ENCODE assay signal across 7 mouse cellular contexts in the genomic region with DNA sequence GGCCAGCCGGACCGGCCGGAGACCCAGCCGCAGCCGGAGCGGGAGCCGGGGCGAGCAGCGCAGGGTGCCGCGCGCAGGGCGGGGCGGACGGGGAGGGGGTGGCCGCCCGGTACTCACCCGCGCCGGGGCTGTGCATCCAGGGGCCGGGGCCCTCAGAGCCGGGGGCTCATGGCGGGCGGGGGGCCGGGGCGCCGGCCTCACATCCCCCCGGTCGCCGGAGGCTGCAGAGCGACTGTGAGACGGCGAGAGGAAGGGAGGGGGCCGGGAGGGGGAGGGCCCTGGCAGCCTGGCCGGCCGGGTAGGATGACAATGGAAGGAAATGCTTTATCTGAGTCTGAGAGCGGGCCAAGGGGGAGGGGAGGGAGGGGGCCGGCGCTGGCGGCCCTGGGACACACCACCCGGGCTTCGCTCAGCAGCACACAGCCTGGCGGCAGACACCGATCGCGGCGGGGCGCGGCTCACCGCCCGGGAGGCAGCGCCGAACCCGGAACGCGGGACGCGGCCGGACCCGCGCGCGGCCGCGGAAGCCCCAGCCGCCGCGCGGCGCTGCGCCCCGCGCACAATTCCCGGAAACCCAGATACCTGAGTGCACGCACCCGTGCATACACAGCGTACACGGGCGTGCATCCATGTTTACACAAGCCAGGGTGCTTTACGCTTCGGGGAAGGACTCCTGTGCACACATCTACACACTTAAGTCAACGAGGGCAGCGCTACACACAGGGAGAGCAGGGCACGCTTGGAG. TPM values are rescaled to one million over a fixed set of nuclear protein-coding genes. Genes with fewer than 3 reads are reported as not detected.
DNase-seq lines count a peak whose midpoint lies in the region; ATAC-seq and TF ChIP-seq lines count a peak whose summit lies in the region.

No protein-coding gene starts in this region.

- H3K79me2 ChIP-seq in MEL (ENCODE audit: control insufficient read depth, insufficient read depth, low read length, poor library complexity): peaks cover 95% of the 10 kb centered on the region

- H3K4me3 ChIP-seq in MEL (ENCODE audit: control insufficient read depth in 1 of 2, insufficient read depth in 1 of 2, low read depth in 2 of 2, low read length in 2 of 2): peak overlapping the region; percentile 70 to 79
- H3K4me3 ChIP-seq in erythroblast, embryonic 14.5 days (replicated peaks): peak overlapping the region; percentile 67

- peaks cover 33 to 60% of the 10 kb centered on the region in 2 experiments for H3K36me3 ChIP-seq in MEL (ENCODE audit: control insufficient read depth in 1 of 2, insufficient read depth in 2 of 2, low read length in 2 of 2)
- no peaks in the 10 kb centered on the region for H3K36me3 ChIP-seq in erythroblast, embryonic 14.5 days (ENCODE audit: control insufficient read depth)

- TF ChIP-seq EP300 in MEL (IDR thresholded peaks at IDR 0.05; ENCODE audit: low read depth in 1 of 2, low read length in 2 of 2): peak; percentile 2 to 70; a peak in 2 of 4 replicates

- peak overlapping the region; percentile 72 for H3K27ac ChIP-seq in MEL (ENCODE audit: control insufficient read depth, low read depth, low read length)

- intact Hi-C loops in heart, postnatal 25 days (cut with DNase I): no loop called here

- no peak for TF ChIP-seq RAD21 in MEL (IDR thresholded peaks at IDR 0.05; ENCODE audit: low read depth, low read length)

- peak in 1 of 3 experiments; percentile 17; a peak in 3 of 6 replicates for TF ChIP-seq CTCF in MEL (IDR thresholded peaks at IDR 0.05 in 2 of 3, conservative IDR thresholded peaks at IDR 0.05 in 1 of 3; ENCODE audit: control insufficient read depth in 1 of 3, insufficient read depth in 1 of 3, low read depth in 2 of 3, low read length in 3 of 3, poor library complexity in 1 of 3, severe bottlenecking in 1 of 3)

- peaks cover 38 to 69% of the 10 kb centered on the region in 2 experiments for H3K4me1 ChIP-seq in MEL (ENCODE audit: control insufficient read depth in 1 of 2, insufficient read depth in 2 of 2, low read length in 2 of 2)
- peaks cover 59% of the 10 kb centered on the region for H3K4me1 ChIP-seq in erythroblast, embryonic 14.5 days (ENCODE audit: control insufficient read depth)

- H3K9me3 ChIP-seq in MEL (replicated peaks; ENCODE audit: insufficient read depth, low read length): no peaks in the 10 kb centered on the region
- H3K9me3 ChIP-seq in erythroblast, embryonic 14.5 days (ENCODE audit: control insufficient read depth, low read length): no peaks in the 10 kb centered on the region

- H3K9ac ChIP-seq in MEL (ENCODE audit: control insufficient read depth, low read depth, low read length, poor library complexity, severe bottlenecking): peak overlapping the region; percentile 82

- no peaks in the 10 kb centered on the region for H3K27me3 ChIP-seq in MEL (ENCODE audit: control insufficient read depth in 1 of 2, insufficient read depth in 2 of 2, low read length in 2 of 2)
- peaks cover 44% of the 10 kb centered on the region for H3K27me3 ChIP-seq in erythroblast, embryonic 14.5 days (ENCODE audit: control insufficient read depth)

- TF ChIP-seq POLR2A in MEL (IDR thresholded peaks at IDR 0.05; ENCODE audit: control insufficient read depth in 1 of 2, insufficient read depth in 1 of 2, low read depth in 1 of 2, low read length in 2 of 2, poor library complexity in 1 of 2): peak; percentile 44 to 48; a peak in 3 of 4 replicates

- peak; percentile 95 for DNase-seq in MEL (ENCODE audit: low read depth, low spot score)
- peak; percentile 87 for DNase-seq in brain, adult 2 months (ENCODE audit: low read depth, low spot score)
- peak; percentile 74 for DNase-seq in heart, postnatal 25 days (ENCODE audit: low spot score)
- DNase-seq in kidney, postnatal 4 days: peak; percentile 78 to 88
- DNase-seq in skeletal muscle tissue, adult 2 months (ENCODE audit: low read depth, low spot score): peak; percentile 82

- peak; percentile 43 for ATAC-seq in megakaryocyte, adult 5-6 weeks (ENCODE audit: poor library complexity, severe bottlenecking)

TF ChIP-seq in MEL, 35 proteins besides CTCF, POLR2A, EP300 and RAD21:
- TF ChIP-seq MAFK (IDR thresholded peaks at IDR 0.05; ENCODE audit: borderline replicate concordance, low read depth, low read length) (no peak), POLR2AphosphoS5 (IDR thresholded peaks at IDR 0.05; ENCODE audit: borderline replicate concordance, low read depth, low read length) (0 out of 2 replicates have a peak, but pooled peaks have one; percentile 39), MAZ (IDR thresholded peaks at IDR 0.05; ENCODE audit: low read depth, low read length) (peak; percentile 98), ETS1 (IDR thresholded peaks at IDR 0.05; ENCODE audit: low read depth, low read length) (peak; percentile 83), TAL1 (IDR thresholded peaks at IDR 0.05; ENCODE audit: low read length) (no peak), MYB (IDR thresholded peaks at IDR 0.05; ENCODE audit: low read depth, low read length) (no peak), MYC (IDR thresholded peaks at IDR 0.05; ENCODE audit: low read depth, low read length) (peak; percentile 46; the same call in 1 of the 2 replicates), UBTF (IDR thresholded peaks at IDR 0.05; ENCODE audit: borderline replicate concordance, insufficient read depth, low read depth, low read length) (peak; percentile 98), SIN3A (IDR thresholded peaks at IDR 0.05; ENCODE audit: low read length) (peak; percentile 82), GABPA (IDR thresholded peaks at IDR 0.05; ENCODE audit: low read depth, low read length) (no peak), MXI1 (IDR thresholded peaks at IDR 0.05; ENCODE audit: low read depth, low read length) (peak; percentile 46; the same call in 1 of the 2 replicates), ZNF384 (IDR thresholded peaks at IDR 0.05; ENCODE audit: low read depth, low read length) (no peak), NELFE (IDR thresholded peaks at IDR 0.05; ENCODE audit: low read depth, low read length) (peak; percentile 22), NRF1 (IDR thresholded peaks at IDR 0.05; ENCODE audit: insufficient read depth, low read depth, low read length, poor library complexity, severe bottlenecking) (no peak), MAX (IDR thresholded peaks at IDR 0.05; ENCODE audit: low read length) (peak; percentile 71), JUND (IDR thresholded peaks at IDR 0.05; ENCODE audit: low read depth, low read length) (no peak), RCOR1 (IDR thresholded peaks at IDR 0.05; ENCODE audit: low read depth, low read length) (0 out of 2 replicates have a peak, but pooled peaks have one; percentile 15), ELF1 (IDR thresholded peaks at IDR 0.05; ENCODE audit: low read depth, low read length) (peak; percentile 17; the same call in 1 of the 2 replicates), TBP (IDR thresholded peaks at IDR 0.05; ENCODE audit: low read depth, low read length) (peak; percentile 65), MEF2A (IDR thresholded peaks at IDR 0.05; ENCODE audit: extremely low read depth, insufficient replicate concordance, low read depth, low read length, poor library complexity, severe bottlenecking) (0 out of 2 replicates have a peak, but pooled peaks have one; percentile 11), KAT2A (conservative IDR thresholded peaks at IDR 0.05; ENCODE audit: low read depth, low read length) (no peak), TCF12 (IDR thresholded peaks at IDR 0.05; ENCODE audit: low read depth, low read length) (peak; percentile 75), USF2 (IDR thresholded peaks at IDR 0.05; ENCODE audit: borderline replicate concordance in 1 of 2, insufficient read depth in 1 of 2, low read depth in 1 of 2, low read length in 2 of 2) (no peak), ZMIZ1 (IDR thresholded peaks at IDR 0.05; ENCODE audit: low read depth, low read length) (peak; percentile 9; the same call in 1 of the 2 replicates), HCFC1 (IDR thresholded peaks at IDR 0.05; ENCODE audit: low read depth, low read length) (0 out of 2 replicates have a peak, but pooled peaks have one; percentile 49), CHD2 (IDR thresholded peaks at IDR 0.05; ENCODE audit: low read length) (no peak; the same call in 1 of the 2 replicates), CHD1 (IDR thresholded peaks at IDR 0.05; ENCODE audit: low read depth, low read length) (peak; percentile 6; the same call in 1 of the 2 replicates), GATA1 (IDR thresholded peaks at IDR 0.05; ENCODE audit: low read depth, low read length) (peak; percentile 38; the same call in 1 of the 2 replicates), SMC3 (IDR thresholded peaks at IDR 0.05; ENCODE audit: low read depth, low read length) (no peak), BHLHE40 (IDR thresholded peaks at IDR 0.05; ENCODE audit: borderline replicate concordance, low read depth, low read length) (no peak; the same call in 1 of the 2 replicates)

RNA-seq across cellular contexts. Expression of a gene that starts 12.9 kb away (rescaled TPM):
- 100 and 102 TPM in 2 replicates for total RNA-seq in MEL (2012; rRNA removed)
- polyA plus RNA-seq in MEL (2012; ENCODE audit: insufficient read depth in 1 of 2, insufficient read length in 2 of 2, low read depth in 1 of 2, low replicate concordance in 2 of 2, missing spikeins in 1 of 2): 100 to 1,000 TPM in 1 of 2 experiments, not detected in 1; 389 TPM
- 0.45 and 0.62 TPM in 2 replicates for polyA plus RNA-seq in erythroblast, embryonic 14.5 days (2012)
- total RNA-seq in heart, postnatal 25 days (2021): 10 to 100 TPM; 30.3 to 33.0 TPM
- 15.6 and 17.2 TPM in 2 replicates for total RNA-seq in megakaryocyte, adult 5-6 weeks (2015)
- 5.7 and 6.2 TPM in 2 replicates for total RNA-seq in megakaryocyte, adult 5-6 weeks (2017)

RNA-seq across cellular contexts. Expression of a gene that starts 53.1 kb away (rescaled TPM):
- 116 and 136 TPM in 2 replicates for total RNA-seq in MEL (2012; rRNA removed)
- 100 to 1,000 TPM in 1 of 2 experiments, not detected in 1; 299 TPM for polyA plus RNA-seq in MEL (2012; ENCODE audit: insufficient read depth in 1 of 2, insufficient read length in 2 of 2, low read depth in 1 of 2, low replicate concordance in 2 of 2, missing spikeins in 1 of 2)
- 32.7 and 39.5 TPM in 2 replicates for polyA plus RNA-seq in erythroblast, embryonic 14.5 days (2012)
- 10 to 100 TPM; 76.5 to 83.0 TPM for total RNA-seq in heart, postnatal 25 days (2021)
- total RNA-seq in megakaryocyte, adult 5-6 weeks (2015): 42.3 and 47.1 TPM in 2 replicates
- total RNA-seq in megakaryocyte, adult 5-6 weeks (2017): 33.1 and 33.5 TPM in 2 replicates

Comparison
In these comparisons a context has a peak if more than half of its experiments do, and no peak if none do; other contexts are left out.
1. Peak in every context shown above with its lines: DNase-seq, ATAC-seq, H3K4me3 ChIP-seq and H3K27ac ChIP-seq.